ENCODE assay signal across 9 mouse cellular contexts in the genomic region with DNA sequence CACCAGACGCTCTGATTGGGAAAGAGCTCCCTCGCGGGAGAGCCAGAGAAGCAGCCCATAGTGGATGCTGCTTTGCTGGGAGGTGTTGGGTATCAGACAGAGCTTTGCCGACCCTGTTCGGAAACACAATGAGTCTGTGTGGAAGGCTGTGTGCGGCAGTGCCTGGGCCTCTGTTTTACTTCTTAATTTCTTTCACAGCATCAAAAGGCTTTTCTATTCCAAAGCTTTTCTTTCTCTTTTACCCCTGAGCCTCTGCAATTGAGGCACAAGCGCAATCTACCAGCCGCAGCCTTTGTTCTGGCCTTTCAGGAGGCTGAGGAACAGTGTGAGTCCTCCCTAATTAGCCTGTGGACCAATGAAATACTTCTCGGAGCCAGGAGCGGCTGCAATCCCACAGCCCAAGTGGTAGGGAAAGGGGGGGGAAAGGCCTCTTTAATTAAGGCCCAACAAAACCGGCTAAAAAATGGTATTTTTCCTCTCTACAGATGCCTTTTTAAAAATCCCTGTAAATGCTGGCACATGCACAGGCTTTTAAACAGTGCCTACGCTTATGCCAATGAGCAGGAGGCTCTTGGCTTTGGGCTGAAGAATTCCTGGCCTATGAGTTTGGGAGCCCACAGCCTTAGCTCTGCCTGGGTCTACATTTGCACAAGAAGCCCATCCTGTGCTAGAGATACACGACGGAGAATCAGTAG.
A peak's percentile ranks its signal among the peaks of the same experiment; 100 is the strongest.
DNase-seq lines count a peak whose midpoint lies in the region; ATAC-seq lines count a peak whose summit lies in the region.
"Had no signal": no experiment of that assay in that cellular context is flagged by ENCODE, and none has a peak within 500 bp of the region (broad histone marks: within the 10 kb centered on the region; RNA-seq: fewer than 3 reads in every experiment).

No protein-coding gene starts in this region.

- intact Hi-C loops in gastrocnemius, postnatal 14 days (cut with DNase I; ENCODE audit: low total_unique reads) = no loop called here

- 20% methylated on average over 14 of the region's 14 CpGs for WGBS in lung, embryonic 16.5 days
- under 1% methylated on average over 14 of the region's 14 CpGs for WGBS in forebrain, embryonic 11.5 days
- WGBS in hindbrain, embryonic 16.5 days = 7% methylated on average over 14 of the region's 14 CpGs
- WGBS in limb, embryonic 13.5 days = 9% methylated on average over 14 of the region's 14 CpGs

- ATAC-seq in lung, embryonic 16.5 days (ENCODE audit: low read depth) = peak; percentile 88
- ATAC-seq in forebrain, embryonic 11.5 days (replicated peaks; ENCODE audit: low FRiP score) = peak; percentile 97
- ATAC-seq in hindbrain, embryonic 16.5 days = peak; percentile 96
- ATAC-seq in limb, embryonic 13.5 days (ENCODE audit: low FRiP score, low read depth) = peak; percentile 75; the same call in 1 of the 2 replicates

- H3K4me3 ChIP-seq in lung, embryonic 16.5 days (ENCODE audit: low read length) = no peak overlapping the region
- H3K4me3 ChIP-seq in forebrain, embryonic 11.5 days (ENCODE audit: low read depth, low read length) = no peak overlapping the region
- H3K4me3 ChIP-seq in hindbrain, embryonic 16.5 days (ENCODE audit: low read length) = no peak overlapping the region
- H3K4me3 ChIP-seq in limb, embryonic 13.5 days = peak overlapping the region; percentile 10; the same call in 1 of the 2 replicates

- H3K27me3 ChIP-seq in lung, embryonic 16.5 days (ENCODE audit: control insufficient read depth, insufficient read depth, low read depth, low read length) = no peaks in the 10 kb centered on the region
- H3K27me3 ChIP-seq in forebrain, embryonic 11.5 days (ENCODE audit: control insufficient read depth, insufficient read depth, low read length) = no peaks in the 10 kb centered on the region
- H3K27me3 ChIP-seq in hindbrain, embryonic 16.5 days (replicated peaks; ENCODE audit: control insufficient read depth, insufficient read depth, low read length) = no peaks in the 10 kb centered on the region
- no peaks in the 10 kb centered on the region for H3K27me3 ChIP-seq in limb, embryonic 13.5 days

- no peak overlapping the region for H3K9ac ChIP-seq in lung, embryonic 16.5 days (ENCODE audit: low read length)
- H3K9ac ChIP-seq in forebrain, embryonic 11.5 days (ENCODE audit: low read length) = peak overlapping the region; percentile 39; the same call in 1 of the 2 replicates
- H3K9ac ChIP-seq in hindbrain, embryonic 16.5 days (ENCODE audit: low read depth, low read length) = peak overlapping the region; percentile 6
- H3K9ac ChIP-seq in limb, embryonic 13.5 days = peak overlapping the region; percentile 3

- no peaks in the 10 kb centered on the region for H3K36me3 ChIP-seq in lung, embryonic 16.5 days (ENCODE audit: control insufficient read depth, insufficient read depth, low read length)
- H3K36me3 ChIP-seq in forebrain, embryonic 11.5 days (ENCODE audit: control insufficient read depth, insufficient read depth, low read length) = no peaks in the 10 kb centered on the region
- no peaks in the 10 kb centered on the region for H3K36me3 ChIP-seq in hindbrain, embryonic 16.5 days (ENCODE audit: control insufficient read depth, insufficient read depth, low read length)
- no peaks in the 10 kb centered on the region for H3K36me3 ChIP-seq in limb, embryonic 13.5 days

- peak overlapping the region; percentile 44; the same call in 1 of the 2 replicates for H3K27ac ChIP-seq in lung, embryonic 16.5 days (ENCODE audit: low read length)
- H3K27ac ChIP-seq in forebrain, embryonic 11.5 days (ENCODE audit: low read depth, low read length) = peak overlapping the region; percentile 87
- peak overlapping the region; percentile 72 for H3K27ac ChIP-seq in hindbrain, embryonic 16.5 days (ENCODE audit: low read depth, low read length)
- H3K27ac ChIP-seq in limb, embryonic 13.5 days = peak overlapping the region; percentile 3; the same call in 1 of the 2 replicates
- H3K27ac ChIP-seq: macrophage had no signal

- H3K9me3 ChIP-seq in lung, embryonic 16.5 days (ENCODE audit: control insufficient read depth, low read length) = no peaks in the 10 kb centered on the region
- no peaks in the 10 kb centered on the region for H3K9me3 ChIP-seq in forebrain, embryonic 11.5 days (ENCODE audit: control insufficient read depth, low read length)
- no peaks in the 10 kb centered on the region for H3K9me3 ChIP-seq in hindbrain, embryonic 16.5 days (ENCODE audit: control insufficient read depth, low read length)
- H3K9me3 ChIP-seq in limb, embryonic 13.5 days = no peaks in the 10 kb centered on the region

- H3K4me2 ChIP-seq in lung, embryonic 16.5 days (ENCODE audit: low read depth, low read length) = no peak overlapping the region; the same call in 1 of the 2 replicates
- peak overlapping the region; percentile 18 for H3K4me2 ChIP-seq in forebrain, embryonic 11.5 days (ENCODE audit: low read depth, low read length, severe bottlenecking)
- H3K4me2 ChIP-seq in hindbrain, embryonic 16.5 days (ENCODE audit: low read length) = peak overlapping the region; percentile 47
- H3K4me2 ChIP-seq in limb, embryonic 13.5 days (replicated peaks) = peak overlapping the region; percentile 54

- H3K4me1 ChIP-seq in lung, embryonic 16.5 days (replicated peaks; ENCODE audit: control insufficient read depth, insufficient read depth, low read length) = peaks cover 5% of the 10 kb centered on the region; the same call in 1 of the 2 replicates
- peaks cover 20% of the 10 kb centered on the region for H3K4me1 ChIP-seq in forebrain, embryonic 11.5 days (replicated peaks; ENCODE audit: control insufficient read depth, insufficient read depth, low read length)
- peaks cover 9% of the 10 kb centered on the region for H3K4me1 ChIP-seq in hindbrain, embryonic 16.5 days (ENCODE audit: control insufficient read depth, insufficient read depth, low read depth, low read length)
- peaks cover 22% of the 10 kb centered on the region for H3K4me1 ChIP-seq in limb, embryonic 13.5 days

- DNase-seq in lung, adult 18-20 months = no peak
- DNase-seq in forebrain, embryonic 11.5 days (ENCODE audit: low spot score) = peak; percentile 88
- peak; percentile 12 for DNase-seq in right cerebral cortex, postnatal 14 days
- DNase-seq in spleen, adult 12 weeks (ENCODE audit: low spot score) = no peak
- no peak for DNase-seq in gastrocnemius, postnatal 14 days

Comparison
In these comparisons a context has a peak if more than half of its experiments do, and no peak if none do; other contexts are left out.
1. H3K27ac ChIP-seq: peak in every context shown above with its lines; median percentile 87 in forebrain, embryonic 11.5 days; 72 in hindbrain, embryonic 16.5 days; 44 in lung, embryonic 16.5 days; 3 in limb, embryonic 13.5 days.
2. DNase-seq: peak in forebrain, embryonic 11.5 days (single experiment) and right cerebral cortex, postnatal 14 days (single experiment); none in lung, adult 18-20 months (0 of 2), spleen, adult 12 weeks (single experiment) and gastrocnemius, postnatal 14 days (single experiment).
3. Peak in every context shown above with its lines, with median percentiles within 50 percentile points of each other: ATAC-seq.